Mouse (Mus musculus) layer of hippocampus, postnatal 10 days (tissue): ENCODE results near the gene H2-DMa. TPM values are rescaled to one million over a fixed set of nuclear protein-coding genes. Genes with fewer than 3 reads are reported as not detected.

ENCODE experiments used
- total RNA-seq, 2 experiments: library from RNA; stranded (reverse); gene quantifications; 2 replicates each; pipeline ENCODE4 v1.2.3; 2021

The H2-DMa gene
- total RNA-seq, 2 experiments from 2014 or later = 34.4 to 38.6 TPM

Other genes with a start within 250 kb of the H2-DMa start
- not detected for gene Gm7029, start 245.7 kb upstream of the H2-DMa start, total RNA-seq
- 1 to 10 TPM; 5.6 to 6.8 TPM for gene Kifc1, start 228.9 kb upstream of the H2-DMa start, total RNA-seq
- 1 to 10 TPM in 1 of 2 experiments, under 1 TPM in 1; 0.87 to 1.1 TPM for gene Platr17, start 214.4 kb upstream of the H2-DMa start, total RNA-seq
- gene Daxx, start 210.1 kb upstream of the H2-DMa start, total RNA-seq = 10 to 100 TPM; 23.9 to 29.6 TPM
- gene Tapbp, start 203.6 kb upstream of the H2-DMa start, total RNA-seq = 10 to 100 TPM; 36.3 to 40.7 TPM
- gene Zbtb22, start 203.6 kb upstream of the H2-DMa start, total RNA-seq = 10 to 100 TPM; 29.4 to 30.5 TPM
- 10 to 100 TPM; 60.2 to 80.6 TPM for gene Rgl2, start 190.0 kb upstream of the H2-DMa start, total RNA-seq
- 100 to 1,000 TPM in 1 of 2 experiments, 10 to 100 TPM in 1; 83.1 to 106 TPM for gene Pfdn6, start 179.2 kb upstream of the H2-DMa start, total RNA-seq
- gene Wdr46, start 178.9 kb upstream of the H2-DMa start, total RNA-seq = 10 to 100 TPM; 21.8 to 24.8 TPM
- 1 to 10 TPM; 6.2 to 6.7 TPM for gene B3galt4, start 168.1 kb upstream of the H2-DMa start, total RNA-seq
- gene Vps52, start 163.7 kb upstream of the H2-DMa start, total RNA-seq = 10 to 100 TPM; 80.4 to 81.7 TPM
- 100 to 1,000 TPM; 453 to 457 TPM for gene Rps18, start 163.5 kb upstream of the H2-DMa start, total RNA-seq
- gene H2-K1, start 119.2 kb upstream of the H2-DMa start, total RNA-seq = 10 to 100 TPM; 11.1 to 14.3 TPM
- gene Ring1, start 94.9 kb upstream of the H2-DMa start, total RNA-seq = 10 to 100 TPM; 27.8 to 34.2 TPM
- gene H2-Ke6, start 91.5 kb upstream of the H2-DMa start, total RNA-seq = 10 to 100 TPM; 48.6 to 51.6 TPM
- 100 to 1,000 TPM in 1 of 2 experiments, 10 to 100 TPM in 1; 82.8 to 108 TPM for gene Slc39a7, start 87.9 kb upstream of the H2-DMa start, total RNA-seq
- gene Rxrb, start 87.7 kb upstream of the H2-DMa start, total RNA-seq = 10 to 100 TPM; 70.1 to 70.2 TPM
- gene Col11a2, start 80.1 kb upstream of the H2-DMa start, total RNA-seq = 10 to 100 TPM; 14.5 to 22.0 TPM
- under 1 TPM in 1 of 2 experiments, not detected in 1; 0.34 TPM for gene H2-Oa, start 27.2 kb upstream of the H2-DMa start, total RNA-seq
- 100 to 1,000 TPM; 252 to 263 TPM for gene Brd2, start 3.1 kb downstream of the H2-DMa start, total RNA-seq
- gene H2-DMb2, start 23.8 kb downstream of the H2-DMa start, total RNA-seq = not detected
- under 1 TPM; 0.69 to 0.91 TPM for gene H2-DMb1, start 33.5 kb downstream of the H2-DMa start, total RNA-seq
- 1 to 10 TPM; 5.1 to 5.2 TPM for gene Tap1, start 68.0 kb downstream of the H2-DMa start, total RNA-seq
- gene Psmb9, start 68.2 kb downstream of the H2-DMa start, total RNA-seq = 1 to 10 TPM; 1.4 to 1.9 TPM
- gene Psmb8, start 78.2 kb downstream of the H2-DMa start, total RNA-seq = 1 to 10 TPM; 2.3 to 4.4 TPM
- gene Tap2, start 84.0 kb downstream of the H2-DMa start, total RNA-seq = 1 to 10 TPM; 4.8 to 6.3 TPM
- gene H2-Ob, start 119.4 kb downstream of the H2-DMa start, total RNA-seq = under 1 TPM; 0.18 to 0.33 TPM
- gene H2-Ab1, start 138.1 kb downstream of the H2-DMa start, total RNA-seq = 1 to 10 TPM; 1.6 to 1.8 TPM
- gene H2-Aa, start 168.3 kb downstream of the H2-DMa start, total RNA-seq = under 1 TPM; 0.64 to 0.69 TPM
- 1 to 10 TPM; 1.3 to 2.3 TPM for gene H2-Eb1, start 186.3 kb downstream of the H2-DMa start, total RNA-seq
- gene H2-Eb2, start 206.1 kb downstream of the H2-DMa start, total RNA-seq = not detected
- gene Btnl2, start 235.3 kb downstream of the H2-DMa start, total RNA-seq = 1 to 10 TPM in 1 of 2 experiments, under 1 TPM in 1; 0.58 to 1.3 TPM